In the genomic region with DNA sequence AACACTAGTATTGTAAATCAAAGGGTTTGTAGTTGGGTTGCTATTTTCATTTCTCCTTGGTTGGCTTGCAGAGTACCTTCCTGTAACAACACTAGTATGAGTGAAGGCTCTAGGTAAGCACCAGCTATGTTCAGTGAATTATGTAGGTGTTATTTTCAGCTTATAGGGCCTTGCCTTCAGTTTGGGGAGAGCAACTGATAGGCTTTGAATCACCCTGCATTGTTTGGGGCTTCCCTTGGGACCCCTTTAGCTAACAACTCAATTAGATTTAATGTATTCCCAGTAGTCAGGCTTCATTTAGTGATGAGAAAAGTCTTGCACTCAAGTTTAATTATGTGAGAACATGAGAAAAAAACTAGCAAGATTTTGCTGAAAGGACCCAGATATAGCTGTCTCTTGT, we compare ENCODE assay signal across 24 mouse cellular contexts.
A peak's percentile ranks its signal among the peaks of the same experiment; 100 is the strongest.
DNase-seq lines count a peak whose midpoint lies in the region; ATAC-seq and TF ChIP-seq lines count a peak whose summit lies in the region.
"Had no signal": no experiment of that assay in that cellular context is flagged by ENCODE, and none has a peak within 500 bp of the region (broad histone marks: within the 10 kb centered on the region; RNA-seq: fewer than 3 reads in every experiment).

No protein-coding gene starts in this region.

- no peaks in the 10 kb centered on the region for H3K9me3 ChIP-seq in embryonic facial prominence, embryonic 14.5 days (ENCODE audit: control insufficient read depth, low read length)
- no peaks in the 10 kb centered on the region for H3K9me3 ChIP-seq in embryonic facial prominence, embryonic 10.5 days
- no peaks in the 10 kb centered on the region for H3K9me3 ChIP-seq in hindbrain, postnatal 0 days (ENCODE audit: low read length)
- H3K9me3 ChIP-seq in hindbrain, embryonic 12.5 days (replicated peaks), result no peaks in the 10 kb centered on the region
- H3K9me3 ChIP-seq in neural tube, embryonic 14.5 days (ENCODE audit: control insufficient read depth, low read length), result no peaks in the 10 kb centered on the region
- H3K9me3 ChIP-seq: embryonic facial prominence, embryonic 13.5 days; forebrain, embryonic 13.5 days; forebrain, embryonic 15.5 days; G1E had no signal

- H3K4me3 ChIP-seq in embryonic facial prominence, embryonic 14.5 days (ENCODE audit: low read depth, low read length), result no peak overlapping the region
- H3K4me3 ChIP-seq in embryonic facial prominence, embryonic 10.5 days, result no peak overlapping the region
- no peak overlapping the region for H3K4me3 ChIP-seq in hindbrain, postnatal 0 days (ENCODE audit: low read length)
- H3K4me3 ChIP-seq in hindbrain, embryonic 12.5 days, result no peak overlapping the region
- H3K4me3 ChIP-seq in neural tube, embryonic 14.5 days (ENCODE audit: low read depth, low read length), result no peak overlapping the region
- H3K4me3 ChIP-seq: embryonic facial prominence, embryonic 13.5 days; forebrain, embryonic 13.5 days; forebrain, embryonic 15.5 days had no signal

- no peaks in the 10 kb centered on the region for H3K36me3 ChIP-seq in embryonic facial prominence, embryonic 14.5 days (ENCODE audit: control insufficient read depth, insufficient read depth, low read length)
- no peaks in the 10 kb centered on the region for H3K36me3 ChIP-seq in embryonic facial prominence, embryonic 10.5 days (replicated peaks)
- no peaks in the 10 kb centered on the region for H3K36me3 ChIP-seq in hindbrain, postnatal 0 days (ENCODE audit: insufficient read depth, low read length)
- no peaks in the 10 kb centered on the region for H3K36me3 ChIP-seq in hindbrain, embryonic 12.5 days
- no peaks in the 10 kb centered on the region for H3K36me3 ChIP-seq in neural tube, embryonic 14.5 days (ENCODE audit: control insufficient read depth, insufficient read depth, low read length)
- H3K36me3 ChIP-seq: embryonic facial prominence, embryonic 13.5 days; forebrain, embryonic 15.5 days; G1E had no signal

- H3K27ac ChIP-seq in embryonic facial prominence, embryonic 14.5 days (replicated peaks; ENCODE audit: low read depth, low read length), result no peak overlapping the region
- no peak overlapping the region for H3K27ac ChIP-seq in embryonic facial prominence, embryonic 10.5 days (replicated peaks)
- H3K27ac ChIP-seq in hindbrain, postnatal 0 days, result no peak overlapping the region
- H3K27ac ChIP-seq in hindbrain, embryonic 12.5 days, result no peak overlapping the region
- H3K27ac ChIP-seq in neural tube, embryonic 14.5 days (ENCODE audit: low read depth, low read length), result no peak overlapping the region
- H3K27ac ChIP-seq: embryonic facial prominence, embryonic 13.5 days; forebrain, embryonic 13.5 days; forebrain, embryonic 15.5 days had no signal

- TF ChIP-seq CTCF in hindbrain, postnatal 0 days (IDR thresholded peaks at IDR 0.05; ENCODE audit: low read depth), result no peak

- no peaks in the 10 kb centered on the region for H3K27me3 ChIP-seq in embryonic facial prominence, embryonic 14.5 days (replicated peaks; ENCODE audit: control insufficient read depth, insufficient read depth, low read length)
- H3K27me3 ChIP-seq in embryonic facial prominence, embryonic 10.5 days (replicated peaks; ENCODE audit: low read depth, poor library complexity, severe bottlenecking), result no peaks in the 10 kb centered on the region
- H3K27me3 ChIP-seq in hindbrain, postnatal 0 days (ENCODE audit: insufficient read depth, low read length), result no peaks in the 10 kb centered on the region
- no peaks in the 10 kb centered on the region for H3K27me3 ChIP-seq in hindbrain, embryonic 12.5 days
- H3K27me3 ChIP-seq in neural tube, embryonic 14.5 days (ENCODE audit: control insufficient read depth, insufficient read depth, low read length), result no peaks in the 10 kb centered on the region
- H3K27me3 ChIP-seq: CH12.LX; embryonic facial prominence, embryonic 13.5 days; forebrain, embryonic 13.5 days; forebrain, embryonic 15.5 days; Patski had no signal

- no peak for DNase-seq in embryonic facial prominence, embryonic 14.5 days (ENCODE audit: low spot score)
- no peak for DNase-seq in embryonic facial prominence, embryonic 10.5 days (ENCODE audit: low spot score)
- DNase-seq in hindbrain, postnatal 0 days (ENCODE audit: low spot score), result peak; percentile 39
- DNase-seq in neural tube, embryonic 10.5 days (ENCODE audit: extremely low spot score, low spot score), result no peak
- DNase-seq: adrenal gland, adult 8-10 months; adrenal gland, postnatal 14 days; adrenal gland, postnatal 36 days; B cell, adult 2 months; cerebellum, adult 11-12 months; cerebellum, adult 2 months; cerebellum, adult 9-10 months; cerebellum, postnatal 10 days; cerebellum, postnatal 25 days; forebrain, postnatal 0 days had no signal

- H3K4me1 ChIP-seq in embryonic facial prominence, embryonic 14.5 days (ENCODE audit: control insufficient read depth, insufficient read depth, low read length), result peaks cover 7% of the 10 kb centered on the region; the same call in 1 of the 2 replicates
- peaks cover 7% of the 10 kb centered on the region; the same call in 1 of the 2 replicates for H3K4me1 ChIP-seq in embryonic facial prominence, embryonic 10.5 days
- H3K4me1 ChIP-seq in hindbrain, postnatal 0 days (ENCODE audit: insufficient read depth, low read length), result no peaks in the 10 kb centered on the region
- no peaks in the 10 kb centered on the region for H3K4me1 ChIP-seq in hindbrain, embryonic 12.5 days
- H3K4me1 ChIP-seq in neural tube, embryonic 14.5 days (ENCODE audit: control insufficient read depth, insufficient read depth, low read length), result no peaks in the 10 kb centered on the region
- H3K4me1 ChIP-seq: forebrain, embryonic 13.5 days had no signal

- no peak overlapping the region for H3K9ac ChIP-seq in embryonic facial prominence, embryonic 14.5 days (ENCODE audit: low read depth, low read length)
- H3K9ac ChIP-seq in hindbrain, postnatal 0 days (replicated peaks; ENCODE audit: low read length), result no peak overlapping the region
- H3K9ac ChIP-seq in hindbrain, embryonic 12.5 days, result no peak overlapping the region
- no peak overlapping the region for H3K9ac ChIP-seq in neural tube, embryonic 14.5 days (replicated peaks; ENCODE audit: low read depth, low read length)
- H3K9ac ChIP-seq: embryonic facial prominence, embryonic 13.5 days; forebrain, embryonic 13.5 days; forebrain, embryonic 15.5 days; forebrain, postnatal 0 days had no signal

- peak; percentile 77; the same call in 1 of the 2 replicates for ATAC-seq in embryonic facial prominence, embryonic 14.5 days (ENCODE audit: low read depth)
- no peak for ATAC-seq in hindbrain, postnatal 0 days
- no peak for ATAC-seq in hindbrain, embryonic 12.5 days (ENCODE audit: low FRiP score)
- ATAC-seq in neural tube, embryonic 14.5 days (ENCODE audit: low read depth), result peak; percentile 54; the same call in 1 of the 2 replicates
- ATAC-seq: activated CD4-positive, CD25-positive, alpha-beta regulatory T cell, adult 4 months; CD4-positive, CD25-positive, alpha-beta regulatory T cell, adult 4 months; forebrain, embryonic 13.5 days; forebrain, embryonic 15.5 days; forebrain, postnatal 0 days; Patski had no signal

- H3K4me2 ChIP-seq in embryonic facial prominence, embryonic 14.5 days (ENCODE audit: low read depth, low read length), result no peak overlapping the region
- H3K4me2 ChIP-seq in hindbrain, postnatal 0 days (ENCODE audit: low read depth, low read length), result no peak overlapping the region
- H3K4me2 ChIP-seq in hindbrain, embryonic 12.5 days (replicated peaks), result no peak overlapping the region
- H3K4me2 ChIP-seq in neural tube, embryonic 14.5 days (ENCODE audit: low read depth, low read length), result no peak overlapping the region
- H3K4me2 ChIP-seq: embryonic facial prominence, embryonic 13.5 days; forebrain, embryonic 13.5 days; forebrain, embryonic 15.5 days had no signal

Comparison
In these comparisons a context has a peak if more than half of its experiments do, and no peak if none do; other contexts are left out.
1. ATAC-seq: peak in embryonic facial prominence, embryonic 14.5 days (single experiment) and neural tube, embryonic 14.5 days (single experiment); none in hindbrain, postnatal 0 days (single experiment) and hindbrain, embryonic 12.5 days (single experiment).